Mouse (Mus musculus) thymus, postnatal 25 days (tissue): ENCODE data around the gene Cdh26.

Experiments used
- DNase-seq: peaks from one replicate; pipeline ENCODE4 v3.0.0; 2022

The Cdh26 gene

DNA sequence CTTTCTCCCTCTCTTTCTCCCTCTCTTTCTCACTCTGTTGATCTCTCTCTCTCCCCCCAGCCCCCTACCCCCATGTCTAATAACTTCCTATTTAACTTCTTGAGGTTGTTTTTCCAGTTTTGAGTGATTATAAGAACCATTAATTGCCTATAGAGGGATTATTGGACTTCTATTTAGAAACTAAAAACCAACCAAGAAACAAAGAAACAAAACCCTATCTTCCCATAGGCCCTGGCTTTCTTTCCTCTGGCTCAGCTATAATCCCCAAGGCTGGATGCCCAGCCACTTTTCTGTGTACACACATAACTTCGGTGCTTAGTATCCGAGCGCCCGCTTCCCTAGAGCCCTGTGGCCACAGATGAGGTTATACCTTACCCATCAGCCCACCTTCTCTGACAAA is at the start of gene Cdh26:
Gene Cdh26 (plus strand): TSS at position 301 of the 400 bp plus-strand sequence.
- no peak for DNase-seq

DNA sequence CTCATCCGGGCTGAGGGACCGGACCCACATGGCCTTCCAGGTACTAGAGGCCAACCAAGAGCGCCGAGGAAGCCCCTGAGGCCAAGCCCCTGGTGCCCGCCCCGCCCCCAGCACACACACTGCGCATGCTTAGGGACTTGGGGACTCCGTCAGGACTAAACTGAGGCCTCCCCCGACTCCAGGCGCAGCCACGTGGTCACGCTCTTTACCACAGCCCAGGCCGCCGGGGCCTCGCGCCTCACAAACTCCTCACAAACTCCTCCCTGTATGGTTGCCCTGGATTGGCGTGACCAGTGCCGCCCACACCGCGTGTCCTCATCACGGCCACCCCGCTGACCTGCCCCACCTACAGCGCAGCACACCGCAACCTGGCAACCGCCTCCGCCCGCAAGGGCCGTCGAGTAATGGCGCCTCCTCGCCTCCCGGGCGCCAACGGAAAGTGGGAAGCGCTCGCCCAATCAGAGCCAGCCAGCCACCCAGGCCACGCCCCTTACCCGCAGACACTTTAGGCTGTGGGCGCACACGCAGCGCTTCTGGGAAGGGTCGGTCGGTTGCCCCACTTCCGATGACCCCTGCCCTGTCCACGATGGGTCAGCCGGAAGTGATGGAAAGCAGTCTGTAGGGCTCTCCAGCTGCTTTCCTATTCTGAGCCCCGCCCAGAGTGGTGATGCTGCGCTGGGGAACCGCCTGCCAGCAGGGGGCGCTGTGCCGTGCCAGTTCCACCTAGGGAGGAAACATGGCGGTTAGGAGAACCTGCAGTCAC is 23.1 kb upstream of the Cdh26 start, which contains the start of gene Sycp2:
Gene Sycp2 (minus strand): TSS at position 633 of the 763 bp plus-strand sequence.
- no peak for DNase-seq

DNA sequence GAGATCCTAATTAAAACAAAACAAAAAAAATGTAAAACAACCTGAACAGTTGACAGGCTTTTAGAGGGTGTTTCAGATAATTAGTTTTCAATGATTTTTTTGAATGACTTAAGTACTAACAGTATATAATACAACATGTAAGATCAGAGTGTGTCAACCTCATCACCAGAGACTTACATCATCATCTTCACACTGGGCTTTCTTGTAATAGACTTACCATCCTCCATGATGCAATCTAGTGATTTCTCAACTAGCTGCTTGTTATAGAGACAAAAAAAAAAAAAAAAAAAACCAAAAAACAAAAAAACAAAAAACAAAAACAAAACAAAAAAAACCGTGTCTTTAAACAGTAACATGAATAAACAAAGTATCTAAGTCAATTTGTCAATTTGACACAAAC is 21.3 kb upstream of the Cdh26 start:
- DNase-seq: no peak

DNA sequence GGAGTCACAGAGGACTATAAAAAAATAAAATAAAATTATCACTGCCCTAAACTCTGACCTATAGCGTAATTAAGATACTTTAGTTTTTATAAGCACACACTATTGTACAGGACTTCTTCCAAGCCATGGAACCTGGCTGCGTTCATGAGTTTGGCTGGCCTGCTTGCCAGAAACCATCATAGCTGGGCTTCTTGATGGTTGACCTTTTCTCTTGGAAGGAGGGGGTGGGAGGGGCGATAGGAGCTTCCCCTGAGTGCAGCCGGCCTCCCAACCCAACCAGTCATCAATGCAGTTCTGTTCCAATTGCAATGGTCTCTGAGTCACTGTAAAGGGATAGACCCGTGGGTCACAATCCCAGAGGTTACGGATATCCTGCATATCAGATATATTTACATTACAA is 20.0 kb upstream of the Cdh26 start:
- no peak for DNase-seq

DNA sequence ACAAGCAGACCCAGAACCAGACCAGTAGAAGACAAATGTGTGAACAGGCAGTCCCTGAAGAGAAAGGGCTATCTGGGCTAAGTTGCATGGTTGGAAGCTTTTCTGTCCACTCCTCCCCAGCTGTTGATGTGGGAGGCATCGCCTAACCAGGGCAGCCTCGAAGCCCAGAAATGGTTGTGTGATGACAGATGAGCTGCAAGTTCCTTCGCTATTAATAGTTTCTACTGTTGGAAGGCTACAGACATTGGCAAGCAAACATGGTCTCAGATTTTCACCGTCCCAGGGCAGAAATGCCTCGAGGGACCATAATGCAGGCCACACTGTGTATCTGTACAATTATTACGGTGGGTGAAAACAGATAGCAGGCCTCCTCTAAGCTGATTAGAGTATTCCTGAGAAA is 17.7 kb upstream of the Cdh26 start:
- no peak for DNase-seq

DNA sequence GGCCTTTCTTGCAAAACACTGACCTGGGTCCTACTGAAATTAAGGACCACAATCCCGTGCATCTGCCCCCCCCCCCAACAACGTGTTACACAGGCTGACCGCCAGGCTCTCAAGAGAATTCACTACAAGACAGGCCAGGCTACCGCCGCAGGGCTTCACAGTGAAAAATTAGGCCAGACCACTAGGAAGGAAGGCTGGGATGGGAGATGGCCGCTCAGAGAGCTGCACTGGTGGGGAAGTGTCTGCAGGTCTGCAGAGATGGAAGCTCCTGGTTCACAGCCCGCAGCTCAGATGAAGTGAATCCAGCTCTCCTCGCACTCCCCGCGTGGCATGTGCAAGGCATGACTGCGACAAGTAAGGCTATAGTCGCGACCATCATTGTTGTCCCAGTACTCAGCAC is 17.2 kb upstream of the Cdh26 start:
- DNase-seq: no peak

DNA sequence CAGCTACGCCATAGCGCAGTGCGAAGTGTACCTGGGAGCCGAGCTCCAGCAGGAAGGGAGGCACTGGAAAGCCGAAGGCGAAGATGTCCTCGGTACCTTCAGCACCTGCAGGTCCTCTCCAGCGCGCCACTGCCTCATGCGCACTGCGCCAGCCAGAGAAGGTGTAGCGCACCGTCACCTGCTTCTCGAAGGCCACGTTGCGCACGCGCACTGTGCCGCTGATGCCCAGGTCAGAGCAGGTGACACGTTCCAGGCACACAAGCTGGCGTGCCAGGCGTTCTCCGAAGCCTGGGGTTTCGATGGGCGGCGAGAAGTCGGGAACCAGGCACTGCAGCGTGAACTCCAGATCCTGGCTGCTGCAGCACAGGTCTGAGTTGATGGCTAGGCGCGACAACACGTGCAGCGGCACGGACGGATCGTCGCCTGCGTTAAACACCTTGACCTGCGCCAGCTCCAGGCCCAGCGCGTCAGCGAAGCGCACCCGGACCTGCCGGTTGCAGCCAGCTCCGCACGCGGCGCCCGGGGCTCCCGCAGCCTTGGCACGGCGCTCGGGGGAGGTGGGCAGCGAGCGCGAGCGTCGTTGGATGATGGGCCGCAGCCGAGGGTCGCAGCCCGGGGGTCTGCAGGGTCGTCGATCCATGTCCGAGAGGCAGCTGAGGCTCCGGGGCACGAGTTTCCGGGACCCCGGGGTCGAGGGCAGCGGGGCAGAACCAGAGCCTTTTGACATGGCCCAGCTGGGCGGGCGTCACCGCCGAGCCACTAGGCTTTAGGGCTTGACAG is 16.7 kb upstream of the Cdh26 start:
- DNase-seq: no peak

DNA sequence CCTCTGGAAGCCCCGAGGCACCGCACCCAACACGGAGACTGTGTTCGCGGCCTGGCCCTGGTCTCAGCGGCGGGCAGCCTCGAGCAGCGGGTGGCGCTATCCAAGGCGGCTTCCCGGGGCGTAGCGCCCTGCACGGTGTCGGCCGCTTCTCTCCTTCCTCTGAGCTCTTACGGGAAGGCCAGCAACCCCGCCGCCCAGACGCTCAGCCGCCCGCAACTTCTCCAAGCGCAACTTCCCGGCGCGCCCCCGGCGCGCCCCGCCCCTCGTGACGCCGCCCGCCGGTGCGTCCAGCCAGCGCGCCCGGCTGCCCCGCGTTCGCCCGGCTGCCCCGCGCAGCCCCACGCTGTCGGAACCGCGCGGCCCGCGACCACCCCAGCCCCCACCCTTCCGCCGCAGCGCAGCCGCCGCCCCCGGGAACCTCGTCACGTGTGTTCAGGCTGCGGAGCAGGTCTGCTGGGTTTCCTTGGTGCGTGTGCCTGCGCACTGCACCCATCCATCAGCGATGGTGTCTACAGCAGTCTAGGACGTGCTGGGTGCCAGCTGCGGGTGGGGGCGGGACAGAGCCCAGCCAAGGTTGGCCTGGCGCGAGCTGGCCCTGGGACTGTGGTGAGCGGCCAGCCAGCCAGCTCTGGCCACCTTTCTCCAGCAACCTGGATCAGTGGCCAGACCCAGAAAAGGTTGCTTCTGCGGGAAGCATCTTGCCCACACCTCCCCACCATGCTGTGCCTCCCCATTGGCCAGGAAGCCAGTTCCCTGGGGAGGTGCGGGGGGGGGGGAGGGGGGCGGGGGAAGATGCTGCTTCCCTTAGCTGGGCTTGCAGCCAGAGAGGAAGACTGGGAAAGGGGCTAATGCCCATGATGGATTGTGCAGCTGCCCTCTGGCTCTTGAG is 15.8 kb upstream of the Cdh26 start, which contains the start of the genes Ppp1r3d and Fam217b:
Gene Ppp1r3d (minus strand): TSS at position 212 of the 889 bp plus-strand sequence.
Gene Fam217b (plus strand): TSS at position 264 of the 889 bp plus-strand sequence.
- no peak for DNase-seq

DNA sequence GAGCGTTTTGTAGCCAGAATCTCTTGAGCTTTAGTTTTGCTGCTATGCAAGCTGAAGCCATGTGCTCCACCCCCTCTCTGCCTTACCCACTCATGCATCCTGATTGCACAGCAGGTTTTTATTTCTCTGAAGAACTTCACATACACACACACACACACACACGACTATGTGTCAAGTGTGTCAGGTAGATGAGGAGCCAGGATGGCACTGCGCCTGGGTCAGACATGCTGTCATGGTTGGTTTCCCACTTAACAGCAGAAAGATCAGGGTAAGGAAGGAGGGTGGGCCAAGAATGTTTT is 15.2 kb upstream of the Cdh26 start:
- DNase-seq: no peak

DNA sequence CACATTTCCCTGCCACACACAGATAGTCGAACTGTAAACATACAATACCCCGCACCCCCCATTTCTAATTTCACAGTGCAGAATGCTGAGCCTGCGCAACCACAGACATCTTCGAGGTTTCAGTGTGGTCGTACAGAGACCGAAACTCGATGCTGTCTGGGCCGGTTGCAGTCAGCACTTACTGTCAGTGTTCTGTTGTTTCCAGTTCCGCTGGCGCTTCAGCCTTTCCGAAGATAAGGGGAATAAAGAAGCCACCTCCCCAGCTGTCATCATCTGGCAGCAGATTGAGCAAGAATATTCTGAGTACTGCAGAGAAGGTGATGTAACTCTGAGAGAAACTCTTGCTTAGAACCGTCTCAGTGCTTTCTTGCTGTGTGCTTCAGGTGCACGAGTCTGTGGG is 13.9 kb upstream of the Cdh26 start:
- no peak for DNase-seq

DNA sequence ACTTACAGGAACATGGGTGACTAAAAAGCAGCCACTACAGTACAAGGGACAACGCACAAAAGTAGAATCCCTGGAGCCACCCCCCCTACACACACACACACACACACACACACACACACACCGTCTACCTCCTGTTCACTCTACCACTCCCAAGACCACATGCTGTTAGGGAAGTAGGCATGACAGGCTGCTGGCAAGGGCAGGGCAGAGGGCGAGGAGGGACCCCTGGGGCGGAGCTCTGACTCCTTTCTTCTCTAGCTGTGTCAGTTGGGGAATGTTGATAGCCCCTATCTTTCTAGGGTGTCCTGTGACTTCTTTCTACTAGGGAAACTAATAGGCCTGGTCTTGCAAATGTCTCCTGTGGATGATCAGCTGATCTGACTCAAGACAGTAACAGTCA is 13.4 kb upstream of the Cdh26 start:
- no peak for DNase-seq

DNA sequence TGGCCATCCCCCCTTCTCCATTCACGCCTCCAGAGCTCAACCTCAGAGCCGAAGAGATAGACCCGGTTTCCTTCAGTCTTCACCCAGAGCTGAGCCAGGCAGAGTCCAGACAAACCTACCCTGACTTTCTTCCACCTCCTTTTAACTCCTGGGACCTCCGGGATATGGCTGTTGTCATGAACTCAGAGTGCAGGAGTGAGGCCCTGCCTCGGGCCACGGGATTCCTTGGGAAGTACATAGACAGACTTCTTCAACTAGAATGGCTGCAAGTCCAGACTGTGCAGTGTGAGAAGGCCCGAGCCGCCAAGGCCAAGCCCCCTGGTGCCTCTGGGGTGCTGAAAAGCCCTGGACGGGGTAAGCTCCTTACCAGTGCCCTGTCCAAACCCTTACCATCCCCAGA is 9.8 kb upstream of the Cdh26 start:
- DNase-seq: no peak

DNA sequence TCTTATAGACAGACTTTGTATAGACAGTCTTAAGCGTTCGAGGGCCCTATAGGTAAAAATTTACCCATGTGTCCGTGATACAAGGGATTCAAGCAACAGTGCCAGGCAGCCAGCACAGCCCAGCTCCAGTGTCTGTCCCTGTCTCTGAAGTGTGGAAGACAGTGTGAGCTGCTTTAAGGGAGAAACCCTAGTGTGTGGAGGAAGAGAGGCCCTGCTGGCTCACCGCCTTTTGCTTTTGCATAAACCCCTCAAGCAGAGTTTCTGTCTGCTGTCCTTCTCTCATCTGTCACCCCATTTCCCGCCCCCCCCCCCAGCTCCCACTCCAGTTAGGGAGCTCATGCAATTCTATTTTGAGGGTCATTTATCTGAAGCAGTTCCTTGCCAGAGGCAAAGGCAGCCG is 8.7 kb upstream of the Cdh26 start:
- DNase-seq: no peak

DNA sequence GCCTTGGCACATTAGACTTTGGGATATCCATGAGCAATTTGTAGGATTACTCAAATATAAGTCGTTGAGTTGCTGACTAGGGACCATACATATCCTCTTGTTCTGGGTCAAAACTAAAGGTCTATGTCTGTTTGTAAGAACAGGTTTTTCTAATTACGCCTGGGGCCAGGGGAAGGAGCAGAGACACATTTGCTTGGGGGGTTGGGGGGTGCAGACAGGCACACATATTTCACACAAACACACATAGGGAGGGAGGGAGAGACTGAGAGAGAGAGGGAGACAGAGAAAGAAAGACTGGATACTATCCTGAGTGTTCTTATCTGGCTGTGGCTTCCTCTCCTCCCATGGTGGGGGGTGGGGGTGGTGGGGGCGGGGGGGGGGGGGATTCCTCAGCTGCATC is 8.1 kb upstream of the Cdh26 start:
- no peak for DNase-seq

DNA sequence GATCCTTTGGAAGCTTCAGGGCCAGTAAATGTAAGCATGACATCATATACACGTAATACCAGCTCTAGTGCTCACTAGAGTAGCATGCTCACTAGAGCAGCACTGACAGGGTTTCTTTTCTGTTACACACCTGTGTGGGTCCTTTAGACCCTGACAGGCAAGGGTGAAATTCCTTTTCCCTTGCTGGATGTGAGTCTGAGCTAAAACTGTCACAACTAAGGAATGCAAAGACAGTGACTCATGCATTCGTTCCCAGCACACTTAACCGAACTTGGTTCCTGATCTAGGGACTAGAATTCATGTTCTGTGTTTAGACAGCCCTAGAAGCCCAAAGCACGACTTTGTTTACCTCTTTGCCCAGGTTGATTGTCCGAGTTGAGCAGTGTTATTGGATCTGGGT is 7.1 kb upstream of the Cdh26 start:
- DNase-seq: no peak

DNA sequence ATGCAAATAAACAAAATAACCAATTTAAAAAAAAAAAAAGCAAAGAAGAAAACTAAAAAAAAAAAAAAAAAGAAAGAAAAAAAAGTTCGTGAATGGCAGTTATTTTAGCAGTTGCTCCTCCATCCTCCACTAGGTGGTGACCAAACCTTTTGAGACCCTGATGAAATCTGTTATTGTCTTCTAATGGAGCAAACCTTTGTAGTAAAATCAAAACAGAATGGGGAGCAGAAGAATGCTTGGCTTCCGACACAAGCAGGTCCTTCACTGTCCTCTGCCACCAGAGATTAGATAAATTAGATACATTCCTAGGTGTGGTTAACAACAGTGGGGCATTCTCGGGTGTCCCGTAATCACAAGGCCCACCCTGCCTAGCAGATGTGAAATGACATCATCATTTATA is 4.1 kb upstream of the Cdh26 start:
- no peak for DNase-seq

DNA sequence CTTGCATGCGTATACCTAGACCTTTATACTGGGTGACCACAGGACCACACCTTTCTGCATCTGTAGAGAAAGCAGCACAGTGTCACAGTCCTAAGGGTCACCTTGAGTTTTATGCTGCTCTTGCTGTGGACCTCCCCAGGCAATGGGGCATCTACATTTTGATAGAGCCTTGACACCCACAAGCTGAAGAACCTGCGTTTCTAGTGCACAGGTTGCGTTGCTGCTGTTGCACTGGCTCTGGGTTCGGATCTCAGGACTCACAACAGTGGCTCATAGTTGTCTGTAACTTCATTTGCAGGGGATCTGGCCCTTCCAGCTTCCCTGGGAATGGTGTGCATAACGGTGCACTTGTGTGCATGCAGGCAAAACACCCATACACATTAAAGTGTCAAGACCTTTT is 3.1 kb upstream of the Cdh26 start:
- DNase-seq: no peak

DNA sequence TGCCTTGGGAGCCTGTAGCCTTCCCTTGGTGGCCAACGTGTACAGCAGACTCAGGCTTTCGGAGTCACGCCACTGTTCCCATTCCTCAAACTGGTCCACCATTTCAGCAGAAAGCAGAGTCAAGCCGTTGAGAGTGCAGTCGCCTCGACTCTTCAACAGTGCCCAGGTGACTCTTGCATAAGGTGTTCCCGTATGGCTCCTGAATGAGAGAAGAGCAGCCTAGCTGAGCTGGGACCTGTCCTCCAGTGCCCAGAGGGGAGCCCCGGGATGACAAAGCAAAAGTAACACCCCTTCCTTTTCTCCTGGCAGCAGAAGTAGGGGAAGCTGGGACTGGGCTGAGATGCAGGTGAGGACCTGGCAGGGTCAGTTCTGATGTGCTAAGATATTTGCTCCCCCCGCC is 2.1 kb upstream of the Cdh26 start:
- no peak for DNase-seq

DNA sequence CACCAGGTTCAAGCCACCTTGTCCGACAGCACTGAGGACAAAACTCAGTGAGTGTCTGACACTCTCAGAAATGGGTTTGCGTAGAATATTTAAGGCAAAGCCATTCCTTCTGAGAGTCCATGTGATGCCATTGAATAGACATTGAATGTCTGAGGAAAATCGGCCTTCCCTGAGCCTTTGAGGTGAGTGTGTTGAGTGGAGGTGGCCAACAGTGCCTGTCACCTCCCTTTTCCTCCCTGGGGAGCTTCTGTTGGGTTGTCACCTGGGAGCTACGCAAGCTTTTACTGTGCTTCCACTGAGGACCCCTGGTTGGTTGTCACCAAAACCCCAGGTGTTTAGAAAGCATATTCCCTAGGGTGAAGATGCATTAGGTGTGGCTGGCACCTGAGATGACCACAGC is 1.7 kb upstream of the Cdh26 start:
- no peak for DNase-seq

DNA sequence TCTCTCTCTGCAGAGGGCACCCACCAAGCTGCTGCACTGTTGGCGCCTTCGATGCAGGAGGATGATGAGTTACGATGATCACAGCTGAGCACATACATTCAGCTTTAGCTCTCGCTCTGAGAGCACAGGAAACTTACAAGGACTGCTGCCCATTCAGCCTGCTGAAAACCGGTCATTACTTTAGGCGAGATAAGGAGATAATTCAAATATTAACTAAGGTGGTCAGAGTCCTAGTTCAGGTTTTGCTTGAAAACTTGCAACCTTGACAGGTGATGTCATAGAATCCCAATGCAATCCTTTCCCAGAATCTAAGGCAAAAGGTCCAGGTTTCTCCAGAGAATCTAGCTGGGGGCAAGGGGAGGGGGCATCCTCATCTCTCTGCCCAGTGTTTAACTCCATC is 905 bp upstream of the Cdh26 start:
- no peak for DNase-seq

DNA sequence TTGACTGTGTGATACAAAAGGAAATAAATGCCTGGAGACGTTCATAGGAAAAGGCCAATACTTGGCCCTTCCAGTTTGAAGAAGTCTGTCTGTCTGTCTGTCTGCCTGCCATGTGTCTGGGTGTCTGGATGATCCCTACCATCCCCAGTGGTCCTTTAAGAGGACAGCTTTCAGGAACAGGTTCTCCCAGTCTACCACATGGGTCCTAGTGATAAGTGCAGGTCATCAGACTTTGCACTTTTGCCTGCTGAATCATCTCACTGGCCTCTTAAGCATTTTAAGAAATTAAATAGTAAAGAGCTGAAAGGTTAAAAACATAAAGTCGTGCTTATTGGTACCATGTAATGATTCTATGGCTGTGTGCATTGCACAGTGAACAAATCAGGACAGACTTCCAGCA is 3.2 kb downstream of the Cdh26 start:
- DNase-seq: no peak

DNA sequence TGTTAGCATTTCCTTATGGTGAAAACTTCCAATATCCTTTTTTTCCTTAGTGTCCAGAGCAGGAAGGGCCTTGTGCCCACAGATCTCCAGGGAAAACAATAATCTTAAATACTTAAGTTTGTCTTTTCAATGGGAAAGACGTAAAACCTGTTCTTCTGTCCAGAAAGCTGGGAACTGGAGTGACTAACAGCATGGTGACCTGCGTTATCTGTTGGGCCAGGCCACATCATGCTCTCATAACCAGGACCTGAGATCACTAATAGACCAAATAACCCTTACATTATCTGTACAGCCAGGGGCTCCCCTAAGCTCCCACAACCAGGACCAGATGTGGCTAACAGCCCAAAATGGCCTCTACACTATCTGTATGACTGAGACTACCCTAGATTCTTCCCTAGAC is 3.6 kb downstream of the Cdh26 start:
- no peak for DNase-seq

DNA sequence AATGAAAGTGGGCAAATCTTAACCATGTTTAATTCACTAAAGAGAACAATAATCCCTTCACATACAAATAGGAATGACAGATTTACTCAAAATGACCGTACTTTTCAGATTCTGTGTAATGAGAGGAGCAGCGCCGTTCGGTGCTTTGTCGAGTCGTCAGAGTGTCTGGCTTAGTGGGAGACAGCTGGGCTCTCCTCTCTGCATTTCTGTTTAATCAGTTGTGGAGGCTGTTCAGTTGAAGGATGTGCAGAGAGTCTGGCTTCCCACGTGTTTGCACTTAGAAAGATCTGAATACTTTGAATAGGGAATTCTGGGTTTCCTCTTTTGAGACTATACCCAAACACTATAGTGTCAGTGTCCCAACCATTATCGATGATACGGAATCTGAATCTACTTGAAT is 7.0 kb downstream of the Cdh26 start:
- no peak for DNase-seq

DNA sequence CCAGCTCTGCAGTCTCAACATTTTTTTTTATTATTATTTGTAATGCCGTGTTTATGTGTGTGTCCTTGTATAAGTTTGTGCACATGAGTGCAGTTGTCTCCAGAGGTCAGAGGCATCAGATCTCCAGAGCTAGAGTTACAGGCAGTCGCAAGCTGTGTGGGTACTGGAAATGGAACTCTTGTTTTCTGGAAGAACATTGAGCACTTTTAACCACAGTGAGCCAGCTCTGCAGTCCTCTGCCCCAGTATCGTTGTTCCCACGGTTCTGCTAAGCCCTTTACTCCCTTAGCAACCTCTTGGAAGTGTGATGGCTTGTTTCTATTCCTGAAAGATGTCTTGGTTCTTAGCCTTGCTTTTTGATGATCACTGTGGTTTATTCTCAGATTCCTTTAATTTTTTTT is 19.1 kb downstream of the Cdh26 start:
- DNase-seq: no peak
